Mouse (Mus musculus): ENCODE data around the gene Hvcn1.

The Hvcn1 gene

DNA sequence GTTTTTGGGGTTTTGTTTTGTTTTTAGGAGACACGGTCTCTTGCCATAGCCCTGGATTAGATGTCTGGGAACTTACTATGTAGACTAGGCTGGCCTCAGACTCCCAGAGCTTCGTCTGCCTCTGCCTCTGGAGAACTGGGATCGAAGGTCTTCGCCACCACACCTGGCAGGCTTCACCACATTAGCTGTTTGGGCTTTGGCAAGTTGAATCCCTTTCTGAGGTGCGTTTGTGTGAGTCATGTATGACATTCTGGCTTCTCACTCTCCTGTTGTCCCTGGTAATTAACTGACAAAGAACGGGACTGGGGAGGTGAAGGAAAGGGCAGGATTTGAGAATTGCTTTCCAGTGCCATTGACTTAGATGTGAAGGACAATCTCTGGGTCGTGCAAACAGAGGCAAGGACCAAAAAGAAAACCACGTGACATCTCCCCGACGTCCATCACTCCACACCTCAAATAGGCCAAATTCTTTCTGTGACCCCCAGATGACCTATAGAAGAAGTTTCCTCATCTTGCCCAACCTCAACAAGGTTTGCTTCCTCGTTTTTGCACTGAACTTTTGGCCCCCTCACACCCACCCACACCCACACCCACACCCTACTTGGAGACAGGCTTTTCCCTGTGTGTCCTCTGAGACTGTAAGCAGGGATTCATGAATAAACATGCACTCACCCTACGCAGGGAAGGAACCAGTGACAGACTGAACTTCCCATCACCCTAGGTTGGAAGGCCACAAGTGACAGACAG, 62.4 kb downstream of the Hvcn1 start:
- DNase-seq (ENCODE audit: low read depth), result no peak

DNA sequence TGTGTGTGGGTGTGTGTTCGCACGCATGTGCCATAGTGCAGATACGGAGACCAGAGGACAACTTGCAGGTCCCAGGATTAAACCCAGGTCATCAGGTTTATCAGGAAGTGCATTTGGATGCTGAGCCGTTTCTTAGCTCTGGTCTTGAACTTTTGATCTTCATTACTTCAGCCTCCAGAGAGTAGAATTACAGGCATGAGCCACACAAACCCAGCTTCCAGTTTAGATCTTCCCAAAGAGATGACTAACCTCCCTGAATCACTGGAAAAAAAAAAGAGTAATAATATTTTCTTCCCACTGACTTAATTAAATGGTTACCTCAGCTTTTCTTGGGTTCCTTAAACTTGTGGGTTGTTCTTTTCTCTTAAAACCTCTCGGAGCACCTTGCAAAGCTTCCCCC, 66.2 kb downstream of the Hvcn1 start:
- no peak for DNase-seq (ENCODE audit: low read depth)

DNA sequence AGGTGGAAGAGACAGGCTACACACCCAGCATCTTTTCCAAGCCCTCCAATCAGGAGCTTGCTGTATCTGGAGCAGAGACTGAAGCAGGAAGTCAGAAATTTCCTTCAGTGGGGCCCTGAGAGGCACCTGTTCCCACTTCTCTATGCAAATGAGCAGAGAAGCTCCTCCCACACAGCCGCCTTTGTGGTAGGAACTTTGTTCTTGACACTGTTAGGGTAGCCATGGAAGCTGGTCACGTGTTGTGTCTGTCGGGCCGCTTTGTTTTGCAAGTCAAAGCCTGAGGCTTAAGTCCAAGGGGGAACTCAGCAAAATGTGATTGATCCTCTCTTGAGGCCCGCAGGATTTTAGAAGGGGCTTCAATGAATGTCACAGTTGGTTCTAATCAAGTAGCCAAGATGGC, 68.2 kb downstream of the Hvcn1 start:
- DNase-seq (ENCODE audit: low read depth), result peak; percentile 79

DNA sequence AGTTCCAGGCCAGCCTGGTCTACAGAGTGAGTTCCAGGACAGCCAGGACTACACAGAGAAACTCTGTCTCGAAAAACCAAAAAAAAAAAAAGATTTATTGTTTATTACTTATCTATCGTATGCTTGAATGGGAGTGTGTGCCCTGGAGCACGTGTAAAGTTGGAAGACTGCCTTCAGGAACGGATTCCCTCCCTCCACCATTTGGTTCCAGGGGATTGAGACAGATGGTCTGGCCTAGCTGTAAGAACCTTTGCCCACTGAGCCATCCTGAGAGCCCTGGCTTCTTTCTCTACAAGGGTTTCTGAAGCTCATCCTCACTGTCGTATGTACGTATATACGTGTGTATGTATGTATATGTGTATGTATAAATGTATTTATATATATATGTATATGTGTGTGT, 72.3 kb downstream of the Hvcn1 start:
- DNase-seq (ENCODE audit: low read depth), result no peak

DNA sequence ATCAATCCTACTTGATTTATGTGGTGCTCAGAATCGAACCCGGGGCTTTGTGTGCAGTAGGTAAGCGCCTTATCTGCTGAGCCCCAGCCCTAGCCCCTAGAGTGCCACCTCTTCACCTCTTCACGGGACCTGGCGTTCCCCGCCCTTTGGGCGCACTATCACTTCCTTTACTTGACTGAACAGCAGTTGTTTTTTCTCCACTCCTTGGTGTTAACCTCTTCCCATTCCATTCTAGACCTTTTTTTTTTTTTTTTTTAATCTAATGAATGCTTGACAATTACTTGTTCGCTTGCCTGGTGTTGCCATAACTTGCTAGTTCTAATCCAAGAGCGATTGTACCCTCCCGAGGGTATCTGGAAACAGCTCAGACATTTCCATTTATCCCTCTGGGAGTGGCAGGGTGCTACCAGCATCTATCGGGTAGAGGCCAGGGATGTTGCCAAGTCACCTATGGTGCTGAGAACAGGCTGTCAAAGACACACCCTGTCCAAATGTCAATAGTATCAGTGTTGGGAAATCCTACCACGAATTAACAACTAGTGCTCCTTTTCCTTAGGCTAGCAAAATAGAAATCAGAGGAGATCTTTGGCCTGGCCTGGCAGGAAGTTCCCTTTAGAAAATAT, 73.3 kb downstream of the Hvcn1 start:
- DNase-seq (ENCODE audit: low read depth), result no peak

DNA sequence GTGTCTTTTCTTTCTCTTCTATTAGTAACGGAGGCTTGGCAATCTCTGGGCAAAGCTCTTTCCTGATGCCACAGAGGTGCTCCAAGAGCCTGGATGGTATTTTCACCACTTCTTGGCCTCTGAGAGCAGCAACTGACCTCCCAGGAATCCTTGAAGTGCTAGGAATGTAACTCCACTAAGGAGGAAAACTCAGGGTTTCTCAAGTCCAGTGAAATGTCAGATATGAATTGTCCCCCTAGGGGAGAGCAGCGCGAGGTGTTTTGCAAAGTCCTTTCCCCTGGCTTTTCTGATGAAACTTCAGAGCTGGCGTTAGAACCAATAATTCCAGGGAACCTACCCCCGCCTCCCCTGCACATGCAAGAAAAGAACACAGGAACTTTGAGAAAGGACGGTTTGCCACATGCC, 73.8 kb downstream of the Hvcn1 start:
- no peak for DNase-seq (ENCODE audit: low read depth)

DNA sequence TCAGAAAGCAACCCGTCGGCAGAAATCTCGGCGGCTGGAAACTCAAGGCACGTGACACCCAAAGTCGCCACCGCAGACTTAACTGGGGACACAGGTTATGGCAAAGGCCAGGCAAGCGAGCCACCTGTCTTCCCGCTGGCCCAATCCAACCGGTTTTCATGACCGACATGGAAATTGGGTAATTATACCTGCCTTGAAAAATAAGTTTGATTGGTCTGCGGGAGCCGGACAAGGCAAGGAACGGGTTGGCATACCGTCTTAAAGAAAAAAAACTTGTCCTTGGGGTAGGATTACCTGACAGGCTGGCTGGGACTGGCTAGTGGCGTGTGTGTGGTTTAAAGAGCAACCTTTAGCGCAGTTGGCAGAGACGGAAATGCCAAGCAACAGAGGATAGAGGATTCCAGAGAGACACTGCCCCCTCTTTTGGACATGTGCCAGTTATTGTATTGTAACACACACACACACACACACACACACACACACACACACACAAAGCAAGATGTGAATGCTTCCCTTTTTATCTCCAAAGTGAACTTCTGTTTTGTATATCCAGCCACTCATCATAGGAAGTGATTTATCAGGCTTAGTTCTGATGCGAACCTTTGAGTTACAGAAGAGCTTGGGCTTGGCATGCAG, 74.3 kb downstream of the Hvcn1 start:
- peak; percentile 44 for DNase-seq (ENCODE audit: low read depth)

DNA sequence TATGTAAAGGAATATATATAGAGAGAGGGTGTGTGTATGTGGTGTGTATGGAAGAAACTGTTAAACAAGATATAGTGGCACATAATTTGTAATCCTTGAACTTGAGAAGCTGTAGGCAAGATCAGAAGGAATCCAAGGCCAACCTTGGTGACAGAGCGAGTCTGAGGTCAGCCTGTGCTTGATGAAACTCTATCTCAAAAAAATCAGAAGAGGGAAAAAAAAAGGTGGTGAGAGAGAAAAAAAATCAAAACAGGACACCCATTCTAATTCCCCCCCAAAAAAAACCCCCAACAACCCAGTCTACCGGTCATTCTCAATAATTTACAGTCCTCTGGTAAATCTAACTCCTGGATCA, 77.2 kb downstream of the Hvcn1 start:
- no peak for DNase-seq (ENCODE audit: low read depth)

DNA sequence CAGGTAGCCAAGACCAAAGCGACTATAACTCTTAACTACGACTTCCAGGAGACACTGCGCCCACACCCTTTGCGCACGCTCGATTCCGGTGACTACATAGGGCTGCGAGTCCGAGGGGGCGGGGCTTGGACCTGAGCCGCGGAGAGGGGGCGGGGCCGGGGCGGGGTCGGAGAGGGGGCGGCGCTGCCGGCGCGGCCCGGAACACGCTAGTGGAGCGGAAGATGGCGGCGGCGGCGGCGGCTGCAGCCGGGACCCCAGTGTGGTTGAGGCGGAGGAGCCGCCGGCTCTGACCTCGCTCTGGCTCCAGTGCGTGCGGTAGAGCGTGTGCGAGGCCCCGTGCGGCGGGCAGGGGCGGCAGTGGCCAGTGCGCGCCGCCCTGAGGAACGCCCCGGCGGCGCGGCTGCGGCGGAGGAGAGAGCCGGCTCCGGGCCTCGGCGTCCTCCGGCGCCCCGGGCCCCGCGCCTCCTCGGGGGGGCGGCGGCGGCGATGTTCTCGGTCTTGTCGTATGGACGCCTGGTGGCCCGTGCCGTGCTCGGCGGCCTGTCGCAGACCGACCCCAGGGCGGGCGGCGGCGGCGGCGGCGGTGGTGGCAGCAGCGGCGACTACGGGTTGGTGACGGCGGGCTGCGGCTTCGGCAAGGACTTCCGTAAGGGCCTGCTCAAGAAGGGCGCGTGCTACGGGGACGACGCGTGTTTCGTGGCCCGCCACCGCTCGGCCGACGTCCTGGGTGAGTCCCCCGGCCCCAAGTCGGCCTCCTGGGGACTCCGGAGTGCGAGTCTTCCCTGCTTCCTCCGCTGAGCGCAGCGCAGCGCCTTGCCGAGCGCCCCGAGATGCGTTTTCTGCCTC, 77.8 kb downstream of the Hvcn1 start, which contains the start of gene Pptc7:
Gene Pptc7 (plus strand): TSS at position 183 of the 846 bp plus-strand sequence.
- DNase-seq (ENCODE audit: low read depth), result peak; percentile 95

DNA sequence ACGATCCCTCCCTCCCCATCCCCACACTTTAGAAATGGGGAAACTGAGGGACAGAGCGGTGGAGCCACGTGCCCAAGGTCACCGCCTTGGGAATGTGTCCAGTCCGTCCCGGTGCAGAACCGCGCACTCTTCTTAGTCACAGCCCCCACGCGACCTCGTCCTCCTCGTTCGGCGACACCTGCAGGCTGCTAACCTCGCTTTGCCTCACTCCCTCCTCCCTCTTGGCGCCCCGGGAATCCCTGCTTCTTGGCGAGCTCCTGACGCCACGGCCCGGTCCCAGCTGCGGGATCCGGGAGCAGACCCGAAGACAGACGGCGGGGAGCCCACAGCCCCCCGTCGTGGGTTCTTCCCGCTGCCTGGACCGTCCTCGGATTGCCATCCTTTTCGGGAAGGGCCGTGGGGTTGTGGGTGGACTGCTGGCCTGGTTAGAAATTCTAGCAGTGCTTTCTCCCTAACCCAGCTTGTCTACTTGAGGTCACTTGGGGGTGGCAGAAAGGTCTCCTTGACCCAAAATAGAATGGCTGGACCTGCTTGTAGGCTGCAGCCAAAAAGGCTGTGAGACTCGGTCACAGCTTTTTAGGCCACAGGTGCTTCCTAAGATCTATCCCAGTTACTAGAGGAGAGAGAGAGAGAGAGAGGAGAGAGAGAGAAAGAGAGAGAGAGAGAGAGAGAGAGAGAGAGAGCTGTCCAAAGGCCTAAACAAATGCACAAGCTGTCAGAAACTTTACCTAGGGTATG, 78.6 kb downstream of the Hvcn1 start:
- peak; percentile 43 for DNase-seq (ENCODE audit: low read depth)

DNA sequence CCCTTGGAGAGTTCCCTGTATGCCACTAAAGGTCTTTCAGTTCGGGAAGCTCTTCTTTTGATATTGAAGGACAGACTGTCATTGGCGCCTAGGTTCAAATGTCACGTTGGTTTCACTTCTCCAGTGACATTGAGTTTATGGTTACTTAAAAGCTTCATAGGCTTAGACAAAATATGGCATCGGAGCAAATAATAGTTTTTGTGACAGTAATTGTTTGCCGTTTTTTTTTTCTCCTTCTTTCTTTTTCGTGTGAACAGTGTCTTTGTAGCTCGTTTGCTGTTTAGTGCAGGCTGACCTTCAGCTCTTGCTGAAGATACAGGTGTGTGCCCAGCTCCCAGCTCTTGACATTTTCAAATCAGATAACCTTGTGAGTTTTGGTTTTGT, 79.2 kb downstream of the Hvcn1 start:
- peak; percentile 62 for DNase-seq (ENCODE audit: low read depth)

DNA sequence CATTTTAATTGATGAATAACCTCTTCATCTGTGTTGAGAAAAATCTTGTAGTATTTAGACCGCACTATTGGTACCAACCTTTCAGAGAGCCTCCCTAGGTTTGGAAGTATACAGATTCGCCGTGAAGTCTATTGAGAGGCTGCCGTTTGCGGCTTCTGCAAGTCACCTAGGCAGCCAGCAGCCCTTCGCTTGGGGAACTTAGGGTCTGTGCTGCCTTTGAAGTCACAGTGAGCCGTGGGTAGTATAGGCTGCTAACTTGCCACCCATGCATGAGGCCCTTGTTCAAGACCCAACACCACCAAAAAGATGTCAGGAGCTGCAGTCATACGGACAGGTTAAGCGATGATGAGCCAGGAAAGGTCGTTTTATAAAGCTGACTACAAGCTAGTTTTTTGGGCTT, 79.6 kb downstream of the Hvcn1 start:
- no peak for DNase-seq (ENCODE audit: low read depth)

DNA sequence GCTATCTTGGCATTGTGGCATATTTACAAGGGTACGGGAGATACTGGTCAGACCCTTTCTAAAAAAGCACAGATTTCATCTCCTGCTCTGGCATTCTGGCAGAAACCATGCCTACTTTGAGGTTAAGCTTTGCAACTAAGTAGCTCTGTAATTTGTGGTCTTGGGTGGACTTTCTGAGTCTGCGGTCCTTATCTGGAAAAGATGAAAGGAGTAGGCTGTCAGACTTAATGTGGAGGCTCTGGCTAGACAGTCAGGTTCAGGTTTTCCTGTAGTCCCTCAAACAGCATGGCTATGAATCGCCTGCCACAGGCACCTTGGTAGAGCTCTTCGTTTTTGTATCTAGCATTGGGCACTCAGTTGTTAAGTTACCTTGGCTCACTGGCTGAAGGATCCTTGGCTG, 80.4 kb downstream of the Hvcn1 start:
- DNase-seq (ENCODE audit: low read depth), result peak; percentile 43

DNA sequence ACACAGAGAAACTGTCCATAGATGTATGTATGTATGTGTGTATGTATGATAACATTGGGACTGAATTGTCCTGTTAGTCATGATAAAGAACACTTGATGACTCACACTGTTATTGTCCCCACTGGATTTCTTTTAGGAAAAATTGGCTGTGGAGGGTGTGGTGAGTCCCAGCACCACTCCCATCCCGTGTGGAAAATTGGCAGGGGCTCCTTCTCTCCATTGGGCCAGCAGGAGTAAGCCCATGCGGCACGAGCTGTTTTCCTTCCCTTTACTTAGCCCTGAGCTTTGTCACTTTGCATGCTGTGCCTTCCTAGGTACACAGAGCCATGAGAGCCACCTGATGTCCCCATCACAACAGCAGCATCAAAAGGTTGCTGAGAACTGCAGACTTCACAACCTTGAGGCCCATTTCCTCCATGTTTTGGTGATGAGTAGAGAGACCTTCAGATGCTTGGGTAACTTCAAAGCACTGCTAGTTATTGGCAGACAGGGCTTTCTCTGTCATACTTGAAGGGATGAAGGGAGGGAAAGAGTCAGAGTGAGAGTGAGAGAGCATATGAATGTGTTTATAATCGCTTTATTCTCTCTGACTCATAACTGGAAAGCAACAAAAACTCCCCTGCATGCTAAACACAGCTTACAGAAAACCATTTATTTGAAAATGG, 81.7 kb downstream of the Hvcn1 start:
- DNase-seq (ENCODE audit: low read depth), result peak; percentile 89

DNA sequence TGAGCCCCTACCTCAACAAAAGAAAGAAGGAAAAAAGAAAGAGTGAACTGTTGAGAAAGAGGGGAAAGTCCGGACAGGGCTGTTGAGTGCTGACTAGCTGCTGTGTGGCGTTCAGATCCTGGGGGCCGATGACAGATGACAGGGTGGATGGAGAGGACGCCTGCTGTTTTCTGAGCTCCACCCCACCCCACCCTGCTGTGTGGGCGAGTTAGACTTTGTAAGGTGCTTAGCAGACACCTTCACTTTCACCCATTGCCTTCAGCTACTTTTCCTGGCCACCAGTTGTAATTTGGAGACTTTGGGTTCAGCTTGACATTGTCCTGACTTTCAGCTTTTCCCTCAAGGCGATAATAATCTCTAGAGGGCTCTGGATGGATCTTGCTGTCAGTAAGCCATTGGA, 84.5 kb downstream of the Hvcn1 start:
- DNase-seq (ENCODE audit: low read depth), result peak; percentile 62

Measured in naive thymus-derived CD4-positive, alpha-beta T cell, adult 2 months (primary cell).